Mouse (Mus musculus) thymus, adult 2 months (tissue): ENCODE results near the gene Slc4a5. TPM values are rescaled to one million over a fixed set of nuclear protein-coding genes. Genes with fewer than 3 reads are reported as not detected.

Experiments
- DNase-seq: peaks from one replicate; pipeline ENCODE4 v3.0.0; 2021
- H3K27ac ChIP-seq: fragments of 200-500 bp; 2 replicates; pipeline ENCODE4 v1.5.1; 2012; ENCODE audit warnings: low read length, control low read depth; ENCODE audit not compliant: control insufficient read depth, insufficient read depth
- H3K27me3 ChIP-seq: fragments of 200-500 bp; 2 replicates; pipeline ENCODE4 v1.6.1; 2012; ENCODE audit warnings: mild to moderate bottlenecking, low read length, moderate library complexity, mixed read lengths; ENCODE audit not compliant: control insufficient read depth, insufficient read depth
- H3K36me3 ChIP-seq: fragments of 200-500 bp; 2 replicates; pipeline ENCODE4 v1.6.1; 2012; ENCODE audit warnings: mild to moderate bottlenecking, low read length, moderate library complexity; ENCODE audit not compliant: control insufficient read depth, insufficient read depth
- H3K4me1 ChIP-seq: fragments of 200-500 bp; replicated peaks from 2 replicates; pipeline ENCODE4 v1.6.1; 2012; ENCODE audit warnings: low read length; ENCODE audit not compliant: control insufficient read depth, insufficient read depth
- H3K4me3 ChIP-seq: fragments of 200-500 bp; 2 replicates; pipeline ENCODE4 v1.5.1; 2012; ENCODE audit warnings: mild to moderate bottlenecking, low read length, control low read depth, moderate library complexity; ENCODE audit not compliant: control insufficient read depth, insufficient read depth
- CTCF ChIP-seq: fragments of 200-500 bp; IDR thresholded peaks from 2 replicates; pipeline ENCODE4 v1.5.1; 2012; ENCODE audit warnings: mild to moderate bottlenecking, control low read depth, low read length, moderate library complexity, borderline replicate concordance; ENCODE audit not compliant: control insufficient read depth, poor library complexity, insufficient read depth; ENCODE audit errors: extremely low read depth
- POLR2A ChIP-seq: fragments of 200-500 bp; IDR thresholded peaks from 2 replicates; pipeline ENCODE4 v1.6.1; 2012; ENCODE audit warnings: mild to moderate bottlenecking, low read length, control low read depth, moderate library complexity; ENCODE audit not compliant: control insufficient read depth, poor library complexity, insufficient read depth; ENCODE audit errors: extremely low read depth
- WGBS: fragments of 180-500 bp; shearing (Covaris S2); methylation state at CpG from one replicate; pipeline ENCODE4 v1.1.7; 2018; 5-methylcytosine and 5-hydroxymethylcytosine counted together
- polyA plus RNA-seq: library from polyadenylated mRNA; depleted of rRNA; stranded (reverse); fragments of >200 nt; gene quantifications from 2 replicates; pipeline ENCODE4 v1.2.3, GENCODE M21; 2012

Gene Slc4a5
- polyA plus RNA-seq, 1 experiment = 0.57 TPM

- H3K4me1 ChIP-seq = no peaks in the 10 kb centered on the region
- DNase-seq = peak; percentile 63
- H3K27ac ChIP-seq = no peak overlapping the region
- WGBS = 31% methylated on average over 7 of the region's 7 CpGs
- TF ChIP-seq CTCF (peak; percentile 79), POLR2A (no peak)
- H3K4me3 ChIP-seq = no peak overlapping the region
- no peaks in the 10 kb centered on the region for H3K27me3 ChIP-seq
- no peaks in the 10 kb centered on the region for H3K36me3 ChIP-seq
These were observed 4.5 kb upstream of the Slc4a5 start for GRCm38 (mm10) chr6:83215002-83215666.

GRCm38 (mm10) chr6:83231486-83231885, 11.9 kb downstream of the Slc4a5 start:
- H3K36me3 ChIP-seq = no peaks in the 10 kb centered on the region
- 84% methylated on average over 2 of the region's 2 CpGs for WGBS
- TF ChIP-seq CTCF = no peak
- no peak for TF ChIP-seq POLR2A

GRCm38 (mm10) chr6:83233306-83233705, 13.7 kb downstream of the Slc4a5 start:
- H3K36me3 ChIP-seq = no peaks in the 10 kb centered on the region
- TF ChIP-seq CTCF (no peak), POLR2A (no peak)
- 95% methylated on average over 4 of the region's 4 CpGs for WGBS
- no peak for DNase-seq
- H3K4me3 ChIP-seq = no peak overlapping the region
- H3K27me3 ChIP-seq = no peaks in the 10 kb centered on the region
- no peak overlapping the region for H3K27ac ChIP-seq
- H3K4me1 ChIP-seq = no peaks in the 10 kb centered on the region

More at GRCm38 (mm10) chr6:83231486-83231885, 11.9 kb downstream of the Slc4a5 start:
- Histone ChIP-seq H3K4me1 (no peaks in the 10 kb centered on the region), H3K27me3 (no peaks in the 10 kb centered on the region), H3K27ac (no peak overlapping the region), H3K4me3 (no peak overlapping the region)
- DNase-seq = no peak

GRCm38 (mm10) chr6:83234280-83234741, 14.7 kb downstream of the Slc4a5 start:
- no peaks in the 10 kb centered on the region for H3K36me3 ChIP-seq
- no peak overlapping the region for H3K27ac ChIP-seq
- no peak for TF ChIP-seq POLR2A
- TF ChIP-seq CTCF = no peak
- H3K27me3 ChIP-seq = no peaks in the 10 kb centered on the region
- no peak overlapping the region for H3K4me3 ChIP-seq
- no peak for DNase-seq
- H3K4me1 ChIP-seq = no peaks in the 10 kb centered on the region
- 14% methylated on average over 14 of the region's 14 CpGs for WGBS

- Histone ChIP-seq H3K4me1 (no peaks in the 10 kb centered on the region), H3K4me3 (no peak overlapping the region), H3K36me3 (no peaks in the 10 kb centered on the region), H3K27ac (no peak overlapping the region), H3K27me3 (no peaks in the 10 kb centered on the region)
- no peak for DNase-seq
- WGBS = 20% methylated on average over 9 of the region's 9 CpGs
- TF ChIP-seq POLR2A (no peak), CTCF (no peak)
These were observed 17.5 kb downstream of the Slc4a5 start for GRCm38 (mm10) chr6:83237123-83237522.

GRCm38 (mm10) chr6:83244422-83245061, 24.9 kb downstream of the Slc4a5 start:
- no peak for DNase-seq
- Histone ChIP-seq H3K36me3 (no peaks in the 10 kb centered on the region), H3K27ac (no peak overlapping the region), H3K4me1 (no peaks in the 10 kb centered on the region), H3K27me3 (no peaks in the 10 kb centered on the region), H3K4me3 (no peak overlapping the region)
- TF ChIP-seq POLR2A (no peak), CTCF (no peak)
- 80% methylated on average over 10 of the region's 10 CpGs for WGBS
